Mouse (Mus musculus): Measurements from ENCODE around the gene Dhrs1.

The Dhrs1 gene

GRCm38 (mm10) chr14:55762001-55762821, 16.7 kb upstream of the Dhrs1 start:
- peak; percentile 67 for DNase-seq

GRCm38 (mm10) chr14:55761163-55761562, 15.7 kb upstream of the Dhrs1 start, which contains the start of gene Ltb4r2:
Ltb4r2 (plus strand) TSS chr14:55761428.
- no peak for DNase-seq

GRCm38 (mm10) chr14:55760156-55760555, 14.7 kb upstream of the Dhrs1 start:
- DNase-seq, result peak; percentile 92

GRCm38 (mm10) chr14:55758363-55758784, 12.9 kb upstream of the Dhrs1 start, which contains the start of gene Cideb:
Cideb (minus strand) TSS chr14:55758458.
- peak; percentile 81 for DNase-seq

GRCm38 (mm10) chr14:55757566-55757965, 12.1 kb upstream of the Dhrs1 start:
- DNase-seq, result no peak

GRCm38 (mm10) chr14:55747051-55747847, 1.8 kb upstream of the Dhrs1 start:
- no peak for DNase-seq

- DNase-seq, result no peak
Measured at GRCm38 (mm10) chr14:55745861-55746237, 359 bp upstream of the Dhrs1 start.

- peak; percentile 91 for DNase-seq
Measured at GRCm38 (mm10) chr14:55743711-55744110, 1.8 kb downstream of the Dhrs1 start.

GRCm38 (mm10) chr14:55737086-55737687, 8.3 kb downstream of the Dhrs1 start:
- peak; percentile 77 for DNase-seq

- no peak for DNase-seq
Measured at GRCm38 (mm10) chr14:55735758-55736157, 9.7 kb downstream of the Dhrs1 start.

- DNase-seq, result no peak
Measured at GRCm38 (mm10) chr14:55735334-55735733, 10.2 kb downstream of the Dhrs1 start.

GRCm38 (mm10) chr14:55734869-55735268, 10.6 kb downstream of the Dhrs1 start:
- DNase-seq, result no peak

GRCm38 (mm10) chr14:55733889-55734288, 11.6 kb downstream of the Dhrs1 start:
- no peak for DNase-seq

GRCm38 (mm10) chr14:55730531-55731032, 14.9 kb downstream of the Dhrs1 start:
- DNase-seq, result no peak

GRCm38 (mm10) chr14:55730116-55730515, 15.4 kb downstream of the Dhrs1 start:
- no peak for DNase-seq

- DNase-seq, result no peak
Measured at GRCm38 (mm10) chr14:55727889-55728685, 17.4 kb downstream of the Dhrs1 start.

- no peak for DNase-seq
Measured at GRCm38 (mm10) chr14:55726261-55726660, 19.2 kb downstream of the Dhrs1 start.

GRCm38 (mm10) chr14:55724411-55724871, 21.0 kb downstream of the Dhrs1 start:
- peak; percentile 26 for DNase-seq

- no peak for DNase-seq
Measured at GRCm38 (mm10) chr14:55723433-55723832, 22.1 kb downstream of the Dhrs1 start.

- DNase-seq, result no peak
Measured at GRCm38 (mm10) chr14:55722438-55722945, 23.0 kb downstream of the Dhrs1 start.

- DNase-seq, result peak; percentile 96
Measured at GRCm38 (mm10) chr14:55721700-55722437, 23.6 kb downstream of the Dhrs1 start, which contains the start of gene Rabggta. Rabggta (minus strand) TSS chr14:55722263.

All from kidney, postnatal 14 days (tissue).